Mouse (Mus musculus) neural tube, embryonic 13.5 days (tissue): ENCODE results near the gene Olfr1051. TPM values are rescaled to one million over a fixed set of nuclear protein-coding genes. Genes with fewer than 3 reads are reported as not detected.
"Not testable (repeated sequence)": the region's sequence is repeated elsewhere in the genome, so short reads cannot be mapped to it uniquely, and the experiment has no call there.

Experiments
- ATAC-seq: fragments of 200-750 bp; cut with Nextera tagmentation; 2 replicates; pipeline ENCODE4 v1.8.0; 2017; ENCODE audit warnings: low read depth, mild to moderate bottlenecking, moderate TSS enrichment, moderate library complexity
- H3K27ac ChIP-seq: fragments of 300-500 bp; sonication (generic); replicated peaks from 2 replicates; pipeline ENCODE4 v1.5.1; 2015; ENCODE audit warnings: moderate library complexity, mild to moderate bottlenecking, inconsistent platforms
- H3K27me3 ChIP-seq: fragments of 300-500 bp; sonication (generic); 2 replicates; pipeline ENCODE4 v1.6.1; 2015; ENCODE audit warnings: mild to moderate bottlenecking, inconsistent platforms
- H3K36me3 ChIP-seq: fragments of 300-500 bp; sonication (generic); 2 replicates; pipeline ENCODE4 v1.6.1; 2015; ENCODE audit warnings: mild to moderate bottlenecking, inconsistent platforms
- H3K4me1 ChIP-seq: fragments of 300-500 bp; sonication (generic); replicated peaks from 2 replicates; pipeline ENCODE4 v1.6.1; 2015; ENCODE audit warnings: inconsistent platforms
- H3K4me2 ChIP-seq: fragments of 300-500 bp; sonication (generic); 2 replicates; pipeline ENCODE4 v1.6.1; 2015; ENCODE audit warnings: inconsistent platforms, mild to moderate bottlenecking, moderate library complexity
- H3K4me3 ChIP-seq: fragments of 300-500 bp; sonication (generic); 2 replicates; pipeline ENCODE4 v1.5.1; 2015; ENCODE audit warnings: mild to moderate bottlenecking, inconsistent platforms
- H3K9ac ChIP-seq: fragments of 300-500 bp; sonication (generic); 2 replicates; pipeline ENCODE4 v1.6.1; 2015; ENCODE audit warnings: moderate library complexity, mild to moderate bottlenecking, inconsistent platforms
- H3K9me3 ChIP-seq: fragments of 300-500 bp; sonication (generic); 2 replicates; pipeline ENCODE4 v1.6.1; 2016; ENCODE audit warnings: inconsistent platforms
- WGBS: fragments of 180-500 bp; shearing (Covaris S2); methylation state at CpG from one replicate; pipeline ENCODE4 v1.1.7; 2015; 5-methylcytosine and 5-hydroxymethylcytosine counted together
- polyA plus RNA-seq: library from polyadenylated mRNA; unstranded; fragments of >200 nt; fragmentation: Nextera tagmentation; extraction: Ambion mirVana; gene quantifications from 2 replicates; pipeline ENCODE4 v1.2.1, GENCODE M21; 2015

Gene Olfr1051
- not detected in 2 replicates for polyA plus RNA-seq

GRCm38 (mm10) chr2:86278988-86279387, at the start of gene Olfr1051:
Olfr1051 (minus strand) TSS chr2:86279088.
- H3K27me3 ChIP-seq, H3K27ac ChIP-seq: not testable (repeated sequence)

GRCm38 (mm10) chr2:86315184-86315583, 36.3 kb upstream of the Olfr1051 start, which contains the start of gene Olfr1053:
Olfr1053 (minus strand) TSS chr2:86315284.
- ATAC-seq, result no peak
- Histone ChIP-seq H3K9ac (no peak within 1 kb of the TSS), H3K9me3 (no peaks in the 10 kb centered on the region), H3K4me3 (no peak within 1 kb of the TSS), H3K4me1 (no peaks in the 10 kb centered on the region), H3K27ac (no peak within 1 kb of the TSS), H3K36me3 (no peaks in the 10 kb centered on the region), H3K4me2 (no peak within 1 kb of the TSS), H3K27me3 (no peaks in the 10 kb centered on the region)
- 66% methylated on average over 3 of the region's 3 CpGs for WGBS

More at GRCm38 (mm10) chr2:86278988-86279387, at the start of gene Olfr1051:
- not testable (repeated sequence) for H3K9me3 ChIP-seq, H3K4me2 ChIP-seq, H3K9ac ChIP-seq, H3K4me3 ChIP-seq, H3K36me3 ChIP-seq, H3K4me1 ChIP-seq, ATAC-seq

- Histone ChIP-seq H3K4me1 (no peaks in the 10 kb centered on the region), H3K9ac (no peak within 1 kb of the TSS), H3K27ac (no peak within 1 kb of the TSS), H3K36me3 (no peaks in the 10 kb centered on the region), H3K27me3 (no peaks in the 10 kb centered on the region), H3K4me3 (no peak within 1 kb of the TSS), H3K9me3 (no peaks in the 10 kb centered on the region), H3K4me2 (no peak within 1 kb of the TSS)
- no peak for ATAC-seq
These were observed 13.3 kb upstream of the Olfr1051 start, which contains the start of gene Olfr1052 for GRCm38 (mm10) chr2:86292155-86292554. Olfr1052 (plus strand) TSS chr2:86292455.

GRCm38 (mm10) chr2:86258228-86258627, 20.7 kb downstream of the Olfr1051 start, which contains the start of gene Olfr1049:
Olfr1049 (minus strand) TSS chr2:86258328.
- H3K9ac ChIP-seq, H3K36me3 ChIP-seq, ATAC-seq, H3K4me3 ChIP-seq, H3K9me3 ChIP-seq, H3K27ac ChIP-seq, H3K4me1 ChIP-seq, H3K27me3 ChIP-seq, H3K4me2 ChIP-seq: not testable (repeated sequence)

GRCm38 (mm10) chr2:86240189-86240588, 38.7 kb downstream of the Olfr1051 start, which contains the start of gene Olfr1048:
Olfr1048 (minus strand) TSS chr2:86240289.
- no peak for ATAC-seq
- H3K4me2 ChIP-seq, result no peak within 1 kb of the TSS

GRCm38 (mm10) chr2:86231301-86231700, 47.6 kb downstream of the Olfr1051 start, which contains the start of gene Olfr1047:
Olfr1047 (minus strand) TSS chr2:86231401.
- no peak for ATAC-seq
- WGBS, result 89% methylated on average over 1 of the region's 1 CpGs

More at GRCm38 (mm10) chr2:86240189-86240588, 38.7 kb downstream of the Olfr1051 start, which contains the start of gene Olfr1048:
- no peaks in the 10 kb centered on the region for H3K36me3 ChIP-seq
- no peak within 1 kb of the TSS for H3K27ac ChIP-seq
- no peak within 1 kb of the TSS for H3K4me3 ChIP-seq
- H3K27me3 ChIP-seq, result no peaks in the 10 kb centered on the region
- H3K9ac ChIP-seq, result no peak within 1 kb of the TSS
- H3K9me3 ChIP-seq, result no peaks in the 10 kb centered on the region
- no peaks in the 10 kb centered on the region for H3K4me1 ChIP-seq

More at GRCm38 (mm10) chr2:86231301-86231700, 47.6 kb downstream of the Olfr1051 start, which contains the start of gene Olfr1047:
- Histone ChIP-seq H3K9me3 (no peaks in the 10 kb centered on the region), H3K27ac (no peak within 1 kb of the TSS), H3K4me2 (no peak within 1 kb of the TSS), H3K36me3 (no peaks in the 10 kb centered on the region), H3K4me3 (no peak within 1 kb of the TSS), H3K27me3 (no peaks in the 10 kb centered on the region), H3K4me1 (no peaks in the 10 kb centered on the region), H3K9ac (no peak within 1 kb of the TSS)

Other genes starting within 250 kb of the Olfr1051 start
- not detected in 2 replicates for gene Olfr1034, start 233.2 kb downstream of the Olfr1051 start, polyA plus RNA-seq
- not detected in 2 replicates for gene Olfr1036, start 205.1 kb downstream of the Olfr1051 start, polyA plus RNA-seq
- not detected in 2 replicates for gene Olfr1037, start 191.7 kb downstream of the Olfr1051 start, polyA plus RNA-seq
- gene Olfr1039, start 143.2 kb downstream of the Olfr1051 start, polyA plus RNA-seq, result not detected in 2 replicates
- gene Olfr1040, start 132.4 kb downstream of the Olfr1051 start, polyA plus RNA-seq, result not detected in 2 replicates
- gene Olfr1042, start 117.2 kb downstream of the Olfr1051 start, polyA plus RNA-seq, result not detected in 2 replicates
- gene Olfr1043, start 111.6 kb downstream of the Olfr1051 start, polyA plus RNA-seq, result not detected in 2 replicates
- not detected in 2 replicates for gene Olfr1044, start 101.3 kb downstream of the Olfr1051 start, polyA plus RNA-seq
- gene Olfr52, start 93.4 kb downstream of the Olfr1051 start, polyA plus RNA-seq, result not detected in 2 replicates
- gene Olfr1045, start 76.1 kb downstream of the Olfr1051 start, polyA plus RNA-seq, result not detected in 2 replicates
- not detected in 2 replicates for gene Olfr1046, start 59.8 kb downstream of the Olfr1051 start, polyA plus RNA-seq
- gene Olfr1047, start 47.7 kb downstream of the Olfr1051 start, polyA plus RNA-seq, result not detected in 2 replicates
- gene Olfr1048, start 38.8 kb downstream of the Olfr1051 start, polyA plus RNA-seq, result not detected in 2 replicates
- not detected in 2 replicates for gene Olfr1049, start 20.8 kb downstream of the Olfr1051 start, polyA plus RNA-seq
- gene Olfr1052, start 13.4 kb upstream of the Olfr1051 start, polyA plus RNA-seq, result not detected in 2 replicates
- not detected in 2 replicates for gene Olfr1053, start 36.2 kb upstream of the Olfr1051 start, polyA plus RNA-seq
- not detected in 2 replicates for gene Olfr1054, start 56.3 kb upstream of the Olfr1051 start, polyA plus RNA-seq
- gene Olfr1055, start 71.2 kb upstream of the Olfr1051 start, polyA plus RNA-seq, result not detected in 2 replicates
- not detected in 2 replicates for gene Olfr1056, start 83.4 kb upstream of the Olfr1051 start, polyA plus RNA-seq
- not detected in 2 replicates for gene Olfr1057, start 99.3 kb upstream of the Olfr1051 start, polyA plus RNA-seq
- gene Olfr1058, start 109.5 kb upstream of the Olfr1051 start, polyA plus RNA-seq, result not detected in 2 replicates
- not detected in 2 replicates for gene Olfr1061, start 135.0 kb upstream of the Olfr1051 start, polyA plus RNA-seq
- not detected in 2 replicates for gene Olfr1062, start 147.7 kb upstream of the Olfr1051 start, polyA plus RNA-seq
- not detected in 2 replicates for gene Olfr1065, start 171.5 kb upstream of the Olfr1051 start, polyA plus RNA-seq
- gene Olfr1066, start 177.2 kb upstream of the Olfr1051 start, polyA plus RNA-seq, result not detected in 2 replicates
- gene Olfr228, start 208.3 kb upstream of the Olfr1051 start, polyA plus RNA-seq, result not detected in 2 replicates
- gene Olfr1076, start 229.4 kb upstream of the Olfr1051 start, polyA plus RNA-seq, result not detected in 2 replicates